Mouse (Mus musculus) cerebellum, postnatal 25 days (tissue): ENCODE data around the gene Mbtps1.

ENCODE experiments used
- DNase-seq, 2 experiments: peaks; one replicate each; pipeline ENCODE4 v3.0.0; 2021; ENCODE audit warnings: mixed read lengths in 2 of 2

Gene Mbtps1

DNA sequence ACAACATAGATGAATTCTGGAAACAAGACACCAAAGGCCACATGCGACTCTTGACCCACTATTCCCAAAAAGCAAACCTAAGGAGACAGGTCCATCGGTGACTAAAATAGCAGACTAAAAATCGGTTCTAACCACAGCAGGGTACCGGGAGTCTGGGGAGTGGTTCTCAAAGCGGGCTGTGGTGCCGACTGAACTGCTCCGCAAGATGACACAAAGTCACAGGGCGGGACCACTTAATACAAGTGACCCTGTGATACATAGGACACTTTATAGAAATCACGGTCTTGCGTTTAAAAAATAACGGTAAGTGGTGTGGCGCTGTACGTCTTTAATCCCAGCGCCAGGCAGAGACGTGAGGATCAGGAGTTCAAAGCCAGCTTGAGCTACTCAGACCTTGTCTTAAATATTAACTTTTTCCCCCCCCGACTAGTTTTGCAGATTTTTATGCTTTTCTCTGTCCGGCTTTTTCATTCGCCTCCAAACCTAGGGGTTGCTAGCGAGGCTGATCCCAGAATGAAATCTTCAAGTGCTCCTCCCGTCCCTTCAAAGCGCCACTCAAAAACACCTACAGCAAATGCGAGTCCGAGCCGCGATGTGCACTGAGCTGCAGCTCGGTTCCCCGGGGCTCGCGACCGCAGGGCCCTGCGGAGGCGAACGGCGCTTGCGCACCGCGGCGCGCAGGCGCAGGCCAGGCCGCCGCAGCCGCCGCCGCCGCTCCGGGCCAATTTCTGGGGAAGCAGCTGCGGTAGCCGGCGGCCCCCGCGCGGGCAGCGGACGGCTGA is 523 bp downstream of the Mbtps1 start:
- peak in 1 of 2 experiments; percentile 90 for DNase-seq

DNA sequence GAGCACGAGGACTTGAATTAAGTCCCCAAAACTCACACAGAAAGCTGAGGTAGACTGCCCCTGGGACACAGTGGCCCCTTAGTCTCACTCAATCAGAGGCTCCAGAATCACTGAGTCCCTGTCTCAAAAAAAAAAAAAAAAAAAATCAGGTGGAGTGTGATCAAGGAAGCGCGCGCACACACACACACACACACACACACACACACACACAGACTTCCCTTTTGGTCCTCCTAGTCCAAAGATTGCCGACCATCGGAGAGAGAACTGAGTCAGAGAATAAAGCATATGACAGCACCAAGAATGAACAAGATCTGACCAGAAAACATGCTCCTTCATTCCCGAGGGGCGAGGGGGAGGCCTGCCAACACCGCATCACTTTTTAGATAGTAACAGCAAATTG is 1.4 kb downstream of the Mbtps1 start:
- no peak for DNase-seq

DNA sequence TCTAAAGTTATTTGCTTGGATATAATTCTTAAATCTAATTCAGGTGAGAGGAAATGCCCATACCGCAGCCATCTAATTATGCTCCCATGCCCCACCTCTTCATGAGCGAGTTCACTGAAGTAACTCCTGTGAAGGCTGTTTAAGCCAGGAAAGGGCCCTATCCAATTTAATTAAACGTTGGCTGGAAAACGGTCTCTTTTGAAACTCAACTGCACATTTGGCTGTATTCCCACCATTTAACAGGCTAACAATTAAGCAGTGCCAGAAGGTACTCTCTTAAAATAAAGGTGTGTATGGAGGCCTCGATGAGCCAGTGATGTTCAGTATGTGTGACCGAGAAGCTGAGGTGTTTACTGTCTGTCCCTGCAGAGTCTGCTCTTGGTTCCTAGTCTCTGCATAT is 2.7 kb downstream of the Mbtps1 start:
- no peak for DNase-seq

DNA sequence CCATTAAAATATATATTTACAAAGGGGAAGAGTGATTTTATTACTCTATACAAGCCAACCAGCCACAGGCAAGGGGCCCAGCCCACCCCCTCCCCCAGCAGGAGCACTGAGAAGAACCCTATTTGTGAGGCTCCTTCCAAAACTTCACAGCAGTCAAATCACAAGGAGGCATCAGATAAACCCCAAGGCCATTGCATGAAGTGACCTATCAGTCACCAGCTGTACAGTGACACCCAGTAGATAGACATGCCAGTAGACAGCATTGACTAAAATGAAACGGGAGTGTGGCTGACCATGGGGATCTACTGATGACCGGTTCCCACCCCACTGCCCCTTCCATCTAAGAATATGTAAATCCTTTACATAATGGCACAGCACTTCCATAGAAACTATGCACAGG is 5.6 kb downstream of the Mbtps1 start:
- DNase-seq, result no peak

DNA sequence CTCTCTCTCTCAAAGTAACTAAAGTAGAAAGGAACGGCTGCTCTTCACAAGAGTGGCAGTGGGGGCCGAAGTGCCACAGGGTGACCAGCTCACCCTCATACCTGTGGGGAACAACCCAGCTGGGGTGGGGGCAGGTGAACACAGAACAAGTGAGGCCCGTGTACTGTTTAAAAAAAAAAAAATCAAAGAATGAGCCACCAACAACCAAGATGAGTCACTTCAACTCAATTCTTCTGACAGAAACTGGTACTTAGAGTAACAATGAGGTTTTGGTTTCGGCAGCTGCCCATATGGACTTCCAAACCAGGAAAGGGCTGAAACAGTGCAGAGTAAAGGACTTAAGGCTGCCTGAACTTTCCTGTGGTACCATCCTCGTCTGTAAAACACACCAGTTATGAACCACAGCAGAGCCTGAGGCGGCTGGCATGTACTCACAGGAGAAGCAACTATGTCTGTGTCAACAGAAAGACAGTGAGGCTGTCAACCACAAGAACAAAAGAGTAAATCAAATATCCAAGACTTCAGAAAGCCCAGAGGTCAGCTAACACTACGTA is 9.9 kb downstream of the Mbtps1 start:
- no peak for DNase-seq

DNA sequence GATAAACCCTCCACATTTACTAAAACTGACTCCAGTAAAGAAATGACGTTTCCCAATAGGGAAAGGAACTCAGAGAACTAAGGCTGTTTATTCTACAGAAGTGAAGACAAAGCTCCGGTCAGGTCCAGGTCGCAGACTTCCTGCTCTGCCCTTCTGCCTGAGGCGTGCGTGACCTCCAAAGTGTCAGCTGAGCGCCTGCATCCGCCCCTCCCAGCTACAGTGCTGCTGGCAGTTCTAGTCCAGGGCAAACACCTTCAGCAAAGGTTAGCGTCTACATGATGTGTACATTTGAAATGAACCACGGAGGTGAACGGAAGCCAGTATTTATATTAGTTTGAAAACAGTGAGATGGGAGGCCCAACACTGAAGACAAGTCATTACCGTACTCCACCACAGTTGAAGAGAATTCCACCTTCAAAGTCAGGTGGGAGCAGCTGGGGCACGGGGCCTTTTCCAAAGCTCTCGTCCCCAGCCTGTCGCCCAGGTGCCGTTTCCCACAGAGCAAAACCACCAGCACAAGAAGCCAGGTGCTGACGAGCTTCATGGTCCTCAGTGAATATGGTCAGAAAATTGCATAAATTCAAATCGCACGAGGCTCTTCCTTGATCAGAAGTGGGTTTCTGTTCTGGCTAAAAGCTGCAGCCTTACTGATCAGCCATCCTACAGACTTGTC is 11.4 kb downstream of the Mbtps1 start:
- DNase-seq, result no peak

DNA sequence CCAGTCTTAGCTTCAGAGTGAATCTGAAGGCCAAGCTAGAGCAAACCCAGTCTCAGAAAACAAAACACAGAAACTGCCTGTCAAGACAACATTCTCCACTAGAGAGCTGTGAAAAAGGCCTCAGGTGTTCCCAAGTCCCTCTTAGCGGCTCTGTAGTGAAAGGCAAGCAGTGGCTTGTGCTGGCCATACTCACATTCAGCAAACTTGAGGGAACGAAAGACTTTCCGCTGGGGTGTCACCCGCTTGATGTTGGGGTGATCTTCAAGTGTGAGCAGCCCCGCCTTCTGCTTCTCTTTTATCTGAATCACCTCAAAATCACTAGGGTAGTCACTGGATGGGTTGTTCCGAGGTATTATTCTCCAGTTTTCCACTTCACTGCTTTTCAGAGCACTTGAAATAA is 12.7 kb downstream of the Mbtps1 start:
- DNase-seq, result no peak

DNA sequence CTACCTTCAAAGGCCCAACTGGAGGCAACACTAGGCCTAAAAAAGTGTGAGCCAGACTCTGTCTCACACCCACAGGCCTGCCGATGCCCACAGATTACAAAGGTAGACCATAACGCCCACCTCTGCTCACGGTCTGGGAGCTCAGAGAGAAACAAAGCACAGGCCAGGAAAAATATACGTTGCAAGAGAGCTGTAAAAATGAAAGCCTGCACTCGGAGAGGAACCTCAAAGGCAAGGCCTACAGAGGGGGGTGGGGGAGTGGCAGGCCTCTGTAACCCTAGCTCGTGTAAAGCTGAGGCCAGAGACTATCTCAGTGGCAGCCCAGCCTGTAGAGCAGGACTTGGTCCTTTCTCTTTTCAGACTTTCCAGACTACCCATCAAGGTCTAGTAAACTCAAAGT is 13.4 kb downstream of the Mbtps1 start:
- DNase-seq, result no peak

DNA sequence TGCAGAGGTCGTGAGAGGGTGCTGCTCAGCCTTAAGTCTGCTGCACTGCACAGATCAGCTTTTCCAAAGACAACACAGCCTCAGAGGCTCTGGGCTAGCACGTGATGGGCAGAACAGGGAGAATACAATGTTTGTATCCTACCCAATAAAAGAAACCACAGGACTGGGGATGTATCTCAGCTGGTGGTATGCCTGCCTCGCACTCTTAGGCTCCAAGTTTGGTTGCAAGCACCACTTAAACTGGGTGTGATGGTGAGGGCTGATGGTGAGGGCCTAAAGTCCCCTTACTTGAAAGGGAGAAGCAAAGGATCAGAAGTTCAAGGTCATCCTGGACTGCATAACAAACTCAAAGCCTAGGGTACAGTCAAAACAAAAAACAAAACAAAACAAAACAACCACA is 13.9 kb downstream of the Mbtps1 start:
- DNase-seq, result no peak

DNA sequence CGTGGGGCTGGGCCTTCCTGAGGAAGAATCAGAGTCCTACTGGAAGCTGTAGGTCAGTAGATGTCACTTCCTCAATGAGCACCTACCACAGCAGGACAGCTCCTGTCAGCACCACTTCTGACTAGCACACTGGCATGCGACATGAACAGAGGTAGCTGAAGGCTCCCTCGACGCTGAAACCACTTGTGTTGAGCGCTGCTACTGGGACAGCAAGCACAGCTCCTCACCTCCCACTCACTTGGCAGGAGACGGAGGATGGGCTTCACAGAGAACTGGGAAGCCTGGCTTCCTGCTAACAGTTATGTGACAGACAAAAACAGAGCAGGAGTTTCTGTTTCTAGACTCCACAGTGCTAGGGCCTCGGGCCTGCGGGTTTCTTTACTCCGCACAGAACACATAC is 26.6 kb downstream of the Mbtps1 start:
- no peak for DNase-seq

DNA sequence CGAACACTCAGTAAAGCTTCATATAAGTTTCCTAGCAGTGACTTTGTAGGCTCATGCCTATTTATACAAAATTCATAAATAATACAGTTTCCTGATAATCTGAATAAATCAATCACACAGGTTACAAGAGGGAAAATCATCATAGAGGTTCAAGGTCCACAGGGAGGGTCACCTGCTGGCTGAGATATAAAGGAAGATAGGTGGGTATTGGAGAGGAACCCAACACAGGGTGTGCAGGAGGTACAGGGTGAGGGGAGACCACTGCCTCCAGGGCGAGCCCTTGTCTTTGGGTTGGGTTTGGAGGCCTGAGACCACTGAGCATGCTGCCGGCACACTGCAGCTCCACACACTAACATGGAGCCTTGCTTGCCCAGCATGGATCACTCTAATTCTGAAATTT is 27.1 kb downstream of the Mbtps1 start:
- no peak for DNase-seq

DNA sequence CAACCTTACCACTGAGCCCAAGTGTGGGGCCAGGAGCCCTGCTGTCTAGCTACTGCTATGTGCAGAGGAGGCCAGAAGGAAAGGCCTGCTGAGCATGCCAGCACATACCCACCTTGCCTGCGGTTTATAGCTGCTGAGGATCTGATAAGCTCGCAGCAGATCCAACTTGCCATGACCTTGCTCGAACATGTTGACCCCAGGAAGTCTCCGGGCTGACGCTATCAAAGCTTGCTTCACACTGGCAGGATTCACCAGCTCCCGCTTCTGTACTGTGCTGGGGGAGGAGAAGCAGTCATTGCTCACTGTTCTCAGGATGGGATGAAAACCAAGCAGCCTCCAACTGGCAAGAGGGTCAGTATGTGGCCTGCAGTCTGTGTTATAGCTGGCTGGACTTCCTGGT is 27.6 kb downstream of the Mbtps1 start:
- DNase-seq, result no peak

DNA sequence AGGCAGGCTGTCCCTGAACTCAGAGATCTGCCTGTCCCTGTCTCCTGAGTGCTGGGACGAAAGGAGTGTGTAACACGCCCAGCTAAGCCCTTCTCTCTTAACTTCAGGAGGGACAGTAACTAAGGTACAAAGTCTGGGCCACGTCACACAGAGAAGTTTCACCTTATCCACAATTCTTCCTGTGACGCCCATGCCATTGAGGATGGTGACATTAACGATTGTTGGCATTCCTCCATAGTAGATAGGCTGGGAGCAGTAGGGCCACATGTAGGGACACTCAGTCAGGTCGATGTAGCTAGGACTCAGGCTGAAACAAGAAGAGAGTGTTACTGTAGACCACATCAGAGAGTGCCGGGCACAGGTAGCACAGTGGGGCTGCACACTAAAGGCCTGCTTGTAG is 29.8 kb downstream of the Mbtps1 start:
- DNase-seq, result no peak

DNA sequence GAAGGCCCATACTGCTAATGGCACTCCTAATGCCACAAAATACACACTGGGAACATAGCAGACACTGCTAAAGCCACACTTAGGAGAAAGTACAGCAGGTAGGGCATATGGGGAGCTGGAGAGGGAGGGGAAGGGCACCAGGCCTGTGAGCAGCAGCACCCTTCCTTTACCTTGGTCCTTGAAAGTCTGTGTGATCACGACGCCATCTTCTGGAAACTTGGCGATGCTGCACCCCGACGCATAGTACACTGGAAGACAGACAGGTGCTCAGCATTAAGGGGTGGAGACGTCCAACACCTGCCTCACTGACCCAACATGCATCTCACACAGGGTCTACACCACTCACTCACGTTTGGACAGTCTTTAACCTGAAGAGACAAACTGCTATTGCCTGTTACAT is 38.4 kb downstream of the Mbtps1 start:
- no peak for DNase-seq

DNA sequence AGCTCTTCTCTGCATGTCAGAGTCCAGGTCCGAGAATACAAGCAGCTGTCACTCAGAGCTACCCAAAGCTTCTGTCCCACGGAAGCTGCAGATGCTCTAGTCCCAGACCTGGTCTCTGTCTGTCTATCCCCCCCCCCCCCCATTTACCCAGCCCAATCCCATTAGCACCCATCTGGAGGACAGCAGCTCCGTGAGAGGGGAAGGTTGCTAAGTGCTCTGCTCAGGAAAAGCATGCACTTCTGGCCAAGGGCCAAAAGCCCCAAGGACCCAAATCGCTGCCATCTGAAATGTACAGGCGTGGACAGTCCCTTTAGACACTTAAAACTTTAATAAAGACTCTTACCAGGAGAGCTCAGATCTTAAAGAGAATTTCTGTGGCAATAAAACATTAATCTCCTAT is 41.9 kb downstream of the Mbtps1 start:
- DNase-seq, result peak in 1 of 2 experiments; percentile 36

DNA sequence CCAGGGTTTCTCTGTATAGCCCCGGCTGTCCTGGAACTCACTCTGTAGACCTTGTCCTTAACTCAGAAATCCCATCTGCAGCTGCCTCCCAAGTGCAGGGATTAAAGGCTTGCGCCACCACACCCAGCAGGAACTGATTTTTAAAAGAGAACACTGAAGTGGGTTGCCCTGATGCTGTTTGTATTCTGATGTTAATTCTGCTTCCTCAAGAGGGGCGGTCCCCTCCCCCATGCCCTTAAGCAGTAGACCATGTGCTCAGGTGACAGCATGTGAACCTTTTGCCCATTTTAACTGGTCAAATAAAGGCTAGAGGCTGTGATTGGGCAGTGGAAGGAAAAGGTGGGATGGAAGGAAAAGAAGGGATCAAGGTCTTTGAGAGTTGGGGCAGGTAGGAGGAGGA is 42.8 kb downstream of the Mbtps1 start:
- DNase-seq, result no peak

DNA sequence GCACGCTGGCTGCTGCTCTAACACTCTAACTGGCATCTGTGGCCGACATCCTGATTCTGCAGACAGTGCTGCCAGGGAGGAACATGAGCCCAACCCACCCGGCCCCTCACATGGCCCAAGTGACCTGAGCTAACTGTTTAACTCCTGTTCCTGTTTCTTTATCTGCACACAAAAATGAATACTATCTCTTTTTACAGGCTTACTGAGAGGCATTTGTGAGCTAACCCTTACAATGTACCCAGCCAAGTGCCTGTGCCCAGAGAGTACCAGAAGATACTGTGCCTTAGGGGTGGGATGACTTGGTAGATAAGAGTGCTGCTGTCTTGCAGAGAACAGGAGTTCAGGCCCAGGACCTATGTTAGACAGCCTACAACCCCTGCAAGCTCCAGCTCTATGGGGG is 43.6 kb downstream of the Mbtps1 start:
- no peak for DNase-seq

DNA sequence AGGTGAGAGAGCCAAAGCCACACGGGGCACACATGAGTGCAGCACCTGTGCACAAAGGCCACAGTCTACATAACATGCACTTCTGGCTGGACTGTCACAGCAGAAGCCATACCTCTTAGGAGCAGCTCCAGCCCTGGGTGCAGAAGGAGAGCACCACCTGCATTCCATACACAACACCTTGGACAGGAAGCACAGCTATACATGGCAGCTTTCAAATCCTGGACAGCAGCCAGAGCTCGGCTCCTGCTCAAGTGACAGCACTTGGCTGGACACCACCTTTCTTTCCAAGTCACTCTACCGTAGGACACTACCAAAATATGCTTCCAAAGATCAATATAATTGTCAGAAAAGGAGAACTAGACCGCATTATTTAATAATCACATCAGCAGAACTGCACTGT is 45.1 kb downstream of the Mbtps1 start:
- DNase-seq, result peak; percentile 80 to 87

DNA sequence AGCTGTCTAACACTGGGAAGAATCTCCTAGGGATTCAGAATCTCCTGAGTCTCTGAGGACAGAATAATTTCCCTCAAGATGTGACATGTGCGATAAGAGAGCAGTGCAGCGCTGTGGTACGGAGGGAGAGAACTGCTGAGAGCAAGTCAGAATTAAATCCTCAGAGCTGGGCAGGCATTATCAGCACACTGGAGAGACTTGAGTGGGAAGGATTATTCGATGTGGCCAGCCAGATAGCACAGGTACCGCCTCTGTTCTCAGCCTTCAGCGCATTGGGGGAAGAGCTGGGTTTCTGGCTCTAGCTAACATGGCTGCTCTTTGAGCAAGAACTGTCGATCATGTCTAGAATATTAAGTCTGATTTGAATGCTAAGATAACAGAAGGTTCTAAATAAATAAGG is 46.8 kb downstream of the Mbtps1 start:
- DNase-seq, result no peak

DNA sequence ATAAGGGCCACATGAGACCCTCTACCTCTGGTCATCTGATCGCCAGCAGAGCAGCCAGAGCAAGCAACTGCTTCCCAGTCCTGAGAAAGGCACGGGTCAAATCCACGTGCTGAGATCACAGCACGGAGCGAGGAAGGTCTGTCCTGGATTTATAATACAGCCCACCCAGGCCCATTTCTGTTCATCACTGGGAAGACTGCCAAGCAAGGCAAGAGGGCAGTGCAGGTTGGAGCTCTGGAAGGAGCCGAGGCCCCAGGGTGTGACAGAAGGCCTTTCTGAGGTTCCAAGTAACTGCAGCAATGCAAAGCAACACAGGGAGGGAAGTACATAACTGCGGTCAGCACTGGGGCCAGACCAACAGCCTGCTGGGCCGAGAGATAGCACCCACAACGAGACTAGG is 48.1 kb downstream of the Mbtps1 start:
- peak; percentile 28 to 33 for DNase-seq

DNA sequence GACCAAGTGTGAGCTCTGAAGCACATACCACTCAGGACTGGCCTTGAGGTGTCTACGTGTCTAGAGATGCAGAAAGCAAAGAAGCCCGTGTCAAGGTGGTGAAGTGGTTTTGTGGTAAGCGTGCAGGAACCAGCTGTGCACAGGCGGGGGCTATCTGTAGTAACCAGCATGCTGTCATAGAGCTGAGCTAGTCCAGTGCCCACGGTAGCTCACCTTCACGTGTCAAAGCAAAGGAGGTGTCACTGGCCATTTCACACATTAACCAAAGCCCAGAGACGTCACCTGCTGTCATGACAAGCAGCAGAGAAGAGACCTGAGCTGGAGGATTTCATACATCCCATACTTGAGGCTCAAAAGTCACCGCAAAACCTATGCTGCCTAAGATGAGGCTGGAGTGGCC is 52.4 kb downstream of the Mbtps1 start:
- no peak for DNase-seq

DNA sequence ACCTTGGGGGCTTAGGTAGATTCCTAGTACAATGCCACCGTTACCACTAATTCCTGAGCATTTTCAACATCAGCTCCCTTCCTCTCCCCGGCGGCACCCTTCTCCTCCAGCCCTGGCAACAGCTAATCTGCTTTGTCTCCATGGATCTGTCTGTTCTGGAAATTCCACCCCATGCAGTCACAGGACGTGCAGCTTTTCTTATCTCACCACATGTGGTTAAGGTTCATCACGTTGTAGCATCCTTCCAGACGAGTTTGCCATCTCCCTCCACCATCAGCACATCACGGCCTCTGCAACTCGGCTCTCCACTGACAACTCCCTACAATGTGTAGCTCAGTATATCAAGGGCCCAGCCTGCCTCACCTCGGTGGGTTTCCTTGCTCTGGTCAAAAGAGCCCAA is 53.0 kb downstream of the Mbtps1 start:
- no peak for DNase-seq

DNA sequence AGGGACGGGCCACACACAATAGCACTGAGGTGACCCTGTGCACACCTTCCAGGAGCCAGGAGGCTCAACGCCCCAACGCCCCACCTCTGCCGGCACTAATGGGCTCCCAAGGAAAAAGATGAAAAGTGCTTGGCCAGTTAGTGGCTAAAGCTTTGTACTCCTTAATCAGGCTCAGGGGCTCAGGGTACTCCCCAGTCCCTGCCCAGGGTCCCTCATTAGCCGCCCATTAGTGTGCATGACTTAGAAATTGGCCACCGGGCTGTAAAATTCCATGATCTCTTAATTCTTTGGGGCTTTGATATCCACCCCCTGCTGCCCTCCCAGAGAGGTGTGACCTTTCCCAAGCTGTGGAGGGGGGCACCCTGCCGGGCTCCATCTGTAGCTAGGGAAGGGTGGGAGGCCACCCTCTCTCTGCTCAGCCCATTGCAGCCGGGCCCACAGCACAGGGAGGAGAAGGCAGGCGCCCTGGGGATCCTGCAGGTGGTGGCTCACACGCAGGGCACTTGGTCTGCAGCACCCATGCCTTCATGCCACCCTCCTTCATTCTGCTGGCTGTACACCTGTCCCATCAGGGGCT is 55.3 kb downstream of the Mbtps1 start:
- peak; percentile 47 to 71 for DNase-seq

DNA sequence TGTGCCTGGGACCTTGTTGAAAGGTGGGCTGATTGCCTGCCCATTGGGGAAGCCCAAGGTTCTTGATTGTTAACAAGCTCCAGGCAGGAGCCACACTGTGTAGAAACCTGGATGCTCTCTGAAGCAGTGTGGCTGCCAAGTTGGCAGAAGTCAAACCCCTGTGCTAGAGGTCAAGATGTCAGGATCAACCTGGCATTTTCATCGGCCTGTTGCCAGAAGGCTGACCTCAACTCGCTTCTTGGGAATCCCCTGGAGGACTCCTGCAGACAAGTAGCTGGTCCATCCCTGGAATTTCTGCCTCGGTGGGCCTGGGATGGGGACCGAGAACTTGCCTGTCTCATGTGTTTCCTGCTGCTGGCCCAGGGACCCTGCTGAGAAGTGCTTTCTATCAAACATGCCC is 56.4 kb downstream of the Mbtps1 start:
- peak; percentile 49 to 53 for DNase-seq
